Mouse (Mus musculus) liver, adult 2 months (tissue): ENCODE measurements around the gene Dcaf15. TPM values are rescaled to one million over a fixed set of nuclear protein-coding genes. Genes with fewer than 3 reads are reported as not detected.

Experiments
- DNase-seq: peaks from one replicate; pipeline ENCODE4 v3.0.0-alpha.2; 2011; ENCODE audit warnings: low read depth, low spot score; ENCODE audit errors: extremely low read depth
- H3K27ac ChIP-seq: fragments of 200-500 bp; replicated peaks from 2 replicates; pipeline ENCODE4 v1.5.1; 2012; ENCODE audit warnings: low read depth, mild to moderate bottlenecking, control low read depth, inconsistent platforms, low read length; ENCODE audit not compliant: insufficient read depth
- H3K27me3 ChIP-seq: fragments of 200-500 bp; 2 replicates; pipeline ENCODE4 v1.6.1; 2012; ENCODE audit warnings: mild to moderate bottlenecking, moderate library complexity, low read length, inconsistent platforms; ENCODE audit not compliant: control insufficient read depth, insufficient read depth
- H3K36me3 ChIP-seq: fragments of 200-500 bp; 2 replicates; pipeline ENCODE4 v1.6.1; 2012; ENCODE audit warnings: low read length, inconsistent platforms; ENCODE audit not compliant: control insufficient read depth, insufficient read depth
- H3K4me1 ChIP-seq: fragments of 200-500 bp; 2 replicates; pipeline ENCODE4 v1.6.1; 2011; ENCODE audit warnings: low read length; ENCODE audit not compliant: control insufficient read depth, insufficient read depth
- H3K4me3 ChIP-seq: fragments of 200-500 bp; 2 replicates; pipeline ENCODE4 v1.5.1; 2011; ENCODE audit warnings: low read depth, mild to moderate bottlenecking, control low read depth, low read length, moderate library complexity; ENCODE audit not compliant: insufficient read depth
- H3K79me2 ChIP-seq: fragments of 200-500 bp; 2 replicates; pipeline ENCODE4 v1.6.1; 2012; ENCODE audit warnings: inconsistent platforms, mild to moderate bottlenecking, low read length, moderate library complexity; ENCODE audit not compliant: control insufficient read depth, insufficient read depth
- H3K9ac ChIP-seq: fragments of 200-500 bp; 2 replicates; pipeline ENCODE4 v1.6.1; 2012; ENCODE audit warnings: low read depth, mild to moderate bottlenecking, control low read depth, inconsistent platforms, low read length
- CTCF ChIP-seq: fragments of 200-500 bp; IDR thresholded peaks from 2 replicates; pipeline ENCODE4 v1.5.1; 2011; ENCODE audit warnings: low read depth, low read length, control low read depth
- POLR2A ChIP-seq: fragments of 200-500 bp; IDR thresholded peaks from 2 replicates; pipeline ENCODE4 v1.6.1; 2011; ENCODE audit warnings: low read length, control low read depth; ENCODE audit not compliant: insufficient read depth; ENCODE audit errors: extremely low read depth
- WGBS: fragments of 180-500 bp; shearing (Covaris S2); methylation state at CpG from one replicate; pipeline ENCODE4 v1.1.7; 2018; 5-methylcytosine and 5-hydroxymethylcytosine counted together
- polyA plus RNA-seq: library from polyadenylated mRNA; depleted of rRNA; stranded (reverse); fragments of >200 nt; gene quantifications from 2 replicates; pipeline ENCODE4 v1.2.3, GENCODE M21; 2012
- total RNA-seq: library from RNA; depleted of rRNA; stranded (reverse); fragments of >200 nt; gene quantifications from 2 replicates; pipeline ENCODE4 v1.2.3, GENCODE M21; 2014

Dcaf15 gene
- total and polyA plus RNA-seq, 2 experiments = 1.4 to 9.9 TPM

- no peak overlapping the region for H3K4me3 ChIP-seq
- WGBS = 76% methylated on average over 17 of the region's 17 CpGs
These were observed 22.8 kb upstream of the Dcaf15 start for GRCm38 (mm10) chr8:84127202-84127901.

GRCm38 (mm10) chr8:84126742-84127141 lies 22.2 kb upstream of the Dcaf15 start:
- Histone ChIP-seq H3K9ac (no peak overlapping the region), H3K36me3 (no peaks in the 10 kb centered on the region), H3K4me3 (no peak overlapping the region), H3K4me1 (no peaks in the 10 kb centered on the region), H3K27me3 (no peaks in the 10 kb centered on the region), H3K79me2 (no peaks in the 10 kb centered on the region), H3K27ac (no peak overlapping the region)
- WGBS = 78% methylated on average over 2 of the region's 2 CpGs
- no peak for DNase-seq
- TF ChIP-seq CTCF (no peak), POLR2A (no peak)

More at GRCm38 (mm10) chr8:84127202-84127901, 22.8 kb upstream of the Dcaf15 start:
- DNase-seq = no peak
- TF ChIP-seq POLR2A (no peak), CTCF (no peak)
- H3K36me3 ChIP-seq = no peaks in the 10 kb centered on the region
- H3K4me1 ChIP-seq = no peaks in the 10 kb centered on the region
- no peak overlapping the region for H3K27ac ChIP-seq
- H3K27me3 ChIP-seq = no peaks in the 10 kb centered on the region
- H3K9ac ChIP-seq = no peak overlapping the region
- H3K79me2 ChIP-seq = no peaks in the 10 kb centered on the region

GRCm38 (mm10) chr8:84125656-84126055 lies 21.1 kb upstream of the Dcaf15 start, which contains the start of gene Podnl1:
Gene Podnl1, plus strand, starts transcription at chr8:84125989.
- H3K4me3 ChIP-seq = no peak within 1 kb of the TSS
- no peak within 1 kb of the TSS for H3K27ac ChIP-seq
- no peaks in the 10 kb centered on the region for H3K27me3 ChIP-seq
- WGBS = 83% methylated on average over 9 of the region's 9 CpGs
- H3K36me3 ChIP-seq = no peaks in the 10 kb centered on the region
- no peak within 1 kb of the TSS for H3K9ac ChIP-seq
- no peak for DNase-seq
- H3K4me1 ChIP-seq = no peaks in the 10 kb centered on the region
- no peaks in the 10 kb centered on the region for H3K79me2 ChIP-seq
- TF ChIP-seq CTCF (no peak), POLR2A (no peak)

GRCm38 (mm10) chr8:84122151-84122550 lies 17.6 kb upstream of the Dcaf15 start:
- no peak for TF ChIP-seq CTCF
- TF ChIP-seq POLR2A = no peak
- DNase-seq = no peak
- WGBS = 90% methylated on average over 3 of the region's 3 CpGs
- no peaks in the 10 kb centered on the region for H3K27me3 ChIP-seq
- H3K36me3 ChIP-seq = no peaks in the 10 kb centered on the region
- H3K9ac ChIP-seq = no peak overlapping the region
- H3K79me2 ChIP-seq = no peaks in the 10 kb centered on the region
- H3K4me3 ChIP-seq = no peak overlapping the region
- H3K4me1 ChIP-seq = no peaks in the 10 kb centered on the region
- no peak overlapping the region for H3K27ac ChIP-seq

- WGBS = 86% methylated on average over 6 of the region's 6 CpGs
- no peak overlapping the region for H3K4me3 ChIP-seq
- H3K27ac ChIP-seq = no peak overlapping the region
- no peak for DNase-seq
- H3K4me1 ChIP-seq = no peaks in the 10 kb centered on the region
- H3K27me3 ChIP-seq = no peaks in the 10 kb centered on the region
- H3K79me2 ChIP-seq = no peaks in the 10 kb centered on the region
- no peak overlapping the region for H3K9ac ChIP-seq
- TF ChIP-seq POLR2A = no peak
- no peak for TF ChIP-seq CTCF
- H3K36me3 ChIP-seq = no peaks in the 10 kb centered on the region
These were observed 11.1 kb upstream of the Dcaf15 start for GRCm38 (mm10) chr8:84115646-84116045.
